Mouse (Mus musculus) MN1 (cell line): ENCODE results near the gene Rpgrip1.
A peak's percentile ranks its signal among the peaks of the same experiment; 100 is the strongest.

ENCODE experiments used
- DNase-seq: peaks from one replicate; pipeline ENCODE4 v3.0.0-alpha.2; 2016; ENCODE audit warnings: low spot score

Rpgrip1 gene

DNA sequence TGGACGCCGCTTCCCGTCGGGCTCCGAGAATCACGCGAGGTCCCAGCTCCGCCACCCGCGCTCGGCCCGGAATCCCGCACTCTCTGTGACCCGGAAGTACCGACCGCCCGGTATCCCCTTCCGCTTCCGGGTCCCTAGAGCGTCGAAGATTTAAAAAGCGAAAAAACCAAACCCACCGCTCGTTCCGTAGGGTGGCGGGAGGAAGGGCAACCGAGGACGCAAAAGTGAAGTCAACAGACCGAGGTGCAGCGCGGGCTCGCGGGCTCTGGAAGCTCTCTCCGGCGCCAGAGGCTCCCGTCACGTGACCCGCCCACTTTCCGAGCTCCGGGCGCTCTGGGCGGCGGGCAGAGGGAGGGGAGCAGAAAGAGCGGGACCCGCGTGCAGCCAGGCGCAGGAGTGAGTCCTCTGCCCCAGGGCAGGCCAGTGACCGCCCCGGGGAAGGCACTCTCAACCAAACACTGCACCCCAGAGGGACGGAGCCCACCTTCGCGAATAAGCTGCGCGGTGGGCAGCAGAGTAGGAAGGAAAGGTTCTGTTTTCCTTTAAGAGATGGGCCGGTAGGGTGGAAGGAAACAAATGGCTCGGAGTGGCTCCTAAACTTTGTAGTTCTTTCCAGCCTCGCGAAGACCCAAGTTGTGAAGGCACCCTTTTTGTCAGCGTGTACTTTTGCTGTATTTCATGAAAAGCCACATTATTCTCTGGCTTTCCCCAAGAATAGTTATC lies 86.8 kb downstream of the Rpgrip1 start, which contains the start of gene Supt16:
Gene Supt16, minus strand, starts transcription at position 261 of the 723 bp plus-strand sequence.
- DNase-seq: peak; percentile 92

DNA sequence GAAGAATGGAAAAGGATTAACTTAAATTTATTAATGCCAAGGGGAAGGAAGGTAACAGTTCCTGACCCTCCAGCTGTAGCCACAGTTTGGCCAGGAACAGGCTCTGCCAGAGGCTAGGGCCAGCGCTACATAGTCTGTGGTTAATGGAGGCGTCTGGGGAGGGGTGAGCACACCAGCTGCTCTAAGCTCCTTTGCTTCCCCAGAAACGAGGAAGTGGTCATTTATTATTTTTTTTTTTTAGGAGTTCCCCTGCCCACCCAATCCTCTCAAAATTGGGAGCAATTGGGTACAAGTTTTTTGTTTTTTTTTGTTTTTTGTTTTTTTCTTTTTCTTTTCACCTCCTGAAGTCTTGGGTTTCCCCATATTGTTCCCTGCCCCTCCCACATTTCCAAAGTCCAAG lies 87.6 kb downstream of the Rpgrip1 start:
- DNase-seq: no peak

GRCm38 (mm10) chr14:52199412-52199811 lies 88.9 kb downstream of the Rpgrip1 start:
- no peak for DNase-seq
